Mouse (Mus musculus) embryonic facial prominence, embryonic 10.5 days (tissue): ENCODE data around the gene Cog8. TPM values are rescaled to one million over a fixed set of nuclear protein-coding genes. Genes with fewer than 3 reads are reported as not detected.

Experiments used
- DNase-seq: peaks from one replicate; pipeline ENCODE4 v3.0.0-alpha.2; 2017; ENCODE audit warnings: low spot score
- H3K27ac ChIP-seq: fragments of 300-500 bp; sonication (generic); replicated peaks from 2 replicates; pipeline ENCODE4 v1.5.1; 2016; ENCODE audit warnings: mild to moderate bottlenecking
- H3K27me3 ChIP-seq: fragments of 300-500 bp; sonication (generic); replicated peaks from 2 replicates; pipeline ENCODE4 v1.6.1; 2016; ENCODE audit warnings: low read depth, mild to moderate bottlenecking; ENCODE audit not compliant: poor library complexity, severe bottlenecking
- H3K36me3 ChIP-seq: fragments of 300-500 bp; sonication (generic); replicated peaks from 2 replicates; pipeline ENCODE4 v1.6.1; 2016; ENCODE audit warnings: mild to moderate bottlenecking, moderate library complexity
- H3K4me1 ChIP-seq: fragments of 300-500 bp; sonication (generic); 2 replicates; pipeline ENCODE4 v1.6.1; 2016
- H3K4me3 ChIP-seq: fragments of 300-500 bp; sonication (generic); 2 replicates; pipeline ENCODE4 v1.5.1; 2016; ENCODE audit warnings: mild to moderate bottlenecking, moderate library complexity
- H3K9me3 ChIP-seq: fragments of 300-500 bp; sonication (generic); 2 replicates; pipeline ENCODE4 v1.6.1; 2016; ENCODE audit warnings: mild to moderate bottlenecking
- WGBS: fragments of 180-500 bp; shearing (Covaris S2); methylation state at CpG from one replicate; pipeline ENCODE4 v1.1.7; 2016; 5-methylcytosine and 5-hydroxymethylcytosine counted together
- polyA plus RNA-seq: library from polyadenylated mRNA; unstranded; fragments of >200 nt; fragmentation: Nextera tagmentation; extraction: Ambion mirVana; gene quantifications from 2 replicates; pipeline ENCODE4 v1.2.1, GENCODE M21; 2016

The Cog8 gene
- polyA plus RNA-seq, 1 experiment from 2014 or later = 40.5 TPM

DNA sequence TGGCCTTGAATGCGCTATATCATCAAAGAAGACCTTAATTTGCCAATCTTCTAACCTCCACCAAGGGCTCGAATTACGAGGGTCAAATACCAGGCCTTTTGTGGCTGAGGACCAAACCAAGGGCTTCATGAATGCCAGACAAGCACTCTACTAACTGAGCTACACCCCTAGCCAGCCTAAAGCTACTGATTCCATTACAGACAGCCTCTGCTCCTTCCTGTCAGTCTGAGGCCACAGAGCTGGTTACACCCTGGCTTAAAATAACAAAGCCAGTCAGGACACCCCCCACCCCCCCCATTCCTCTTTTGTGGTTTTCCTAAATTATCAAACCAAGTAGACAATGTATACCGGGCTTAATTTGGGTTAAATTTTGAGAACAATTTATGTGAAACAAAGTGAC is 17.2 kb upstream of the Cog8 start:
- Histone ChIP-seq H3K27me3 (no peaks in the 10 kb centered on the region), H3K4me1 (peaks cover 14% of the 10 kb centered on the region), H3K27ac (no peak overlapping the region), H3K9me3 (no peaks in the 10 kb centered on the region), H3K4me3 (no peak overlapping the region), H3K36me3 (peaks cover 98% of the 10 kb centered on the region)
- no peak for DNase-seq
- WGBS = 74% methylated on average over 4 of the region's 4 CpGs

DNA sequence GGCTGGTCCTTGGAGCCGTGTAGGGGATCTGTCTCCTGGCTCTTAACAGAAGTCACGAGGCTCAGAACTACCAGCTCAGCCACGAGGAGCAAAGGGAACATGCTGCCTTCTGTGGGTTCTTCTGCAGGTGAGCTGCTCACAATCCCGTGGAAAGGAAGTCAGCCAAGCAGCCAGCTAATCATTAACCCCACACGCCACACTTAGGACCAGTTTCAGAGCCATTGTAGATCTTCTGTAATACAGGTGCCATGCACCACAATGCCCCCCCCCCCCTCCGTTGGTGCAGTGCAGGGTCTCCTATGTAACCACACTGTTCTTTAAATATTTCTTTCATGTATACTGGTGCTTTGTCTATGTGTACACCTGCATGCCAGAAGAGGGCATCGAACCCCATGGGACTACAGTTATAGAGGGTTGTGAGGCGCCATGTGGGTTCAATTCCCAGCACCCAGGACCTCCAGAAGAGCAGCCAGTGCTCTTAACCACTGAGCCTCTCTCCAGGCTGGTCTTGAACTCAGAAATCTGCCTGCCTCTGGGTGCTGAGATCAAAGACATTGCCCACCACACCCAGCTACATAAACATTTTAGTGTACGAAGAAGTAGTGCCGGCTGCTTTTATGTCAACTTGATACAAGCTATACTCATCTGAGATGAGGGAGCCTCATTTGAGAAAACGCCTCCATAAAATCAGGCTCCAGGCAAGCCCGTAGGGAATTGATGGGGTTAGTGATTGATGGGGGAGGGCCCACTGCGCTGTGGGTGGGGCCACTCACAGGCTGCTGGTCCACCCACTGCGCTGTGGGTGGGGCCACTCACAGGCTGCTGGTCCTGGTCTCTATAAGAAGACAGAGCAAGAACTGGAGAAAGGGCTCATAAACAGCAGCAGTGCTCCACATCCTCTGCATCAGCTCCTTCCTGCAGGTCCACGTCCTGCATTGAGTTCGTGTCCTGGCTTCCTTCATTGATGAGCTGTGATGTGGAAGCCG is 9.3 kb upstream of the Cog8 start, which contains the start of gene Tmed6:
Tmed6 (minus strand) TSS at position 134 of the 986 bp plus-strand sequence.
- 0 out of 2 replicates have a peak, but pooled peaks cover 8% of the 10 kb centered on the region for H3K4me1 ChIP-seq
- DNase-seq = no peak
- peaks cover 32% of the 10 kb centered on the region for H3K36me3 ChIP-seq
- H3K27me3 ChIP-seq = no peaks in the 10 kb centered on the region
- 67% methylated on average over 17 of the region's 17 CpGs for WGBS
- H3K9me3 ChIP-seq = no peaks in the 10 kb centered on the region
- H3K4me3 ChIP-seq = no peak within 1 kb of the TSS
- no peak within 1 kb of the TSS for H3K27ac ChIP-seq

DNA sequence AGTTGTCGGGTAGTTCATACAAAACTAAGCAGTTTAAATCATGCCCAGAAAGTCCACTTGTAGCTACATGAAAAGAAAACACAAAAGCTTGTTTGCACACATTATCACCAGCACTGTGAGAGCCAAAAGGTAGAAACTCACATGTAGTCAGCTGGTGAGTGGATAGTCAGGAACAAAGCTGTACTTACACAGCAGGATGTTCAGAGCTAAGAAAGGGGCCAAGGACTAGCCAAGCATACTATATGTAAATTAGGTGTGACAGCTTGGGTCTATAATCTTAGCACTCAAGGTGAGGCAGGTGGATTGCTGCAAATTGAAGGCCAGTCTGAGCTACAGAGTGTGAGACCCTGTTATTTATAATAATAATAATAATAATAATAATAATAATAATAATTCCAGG is 6.1 kb upstream of the Cog8 start:
- WGBS = 86% methylated on average over 1 of the region's 1 CpGs
- no peak for DNase-seq
- no peak overlapping the region for H3K27ac ChIP-seq
- peaks cover 33% of the 10 kb centered on the region for H3K36me3 ChIP-seq
- H3K4me1 ChIP-seq = peaks cover 13% of the 10 kb centered on the region
- no peaks in the 10 kb centered on the region for H3K27me3 ChIP-seq
- H3K9me3 ChIP-seq = no peaks in the 10 kb centered on the region
- no peak overlapping the region for H3K4me3 ChIP-seq

DNA sequence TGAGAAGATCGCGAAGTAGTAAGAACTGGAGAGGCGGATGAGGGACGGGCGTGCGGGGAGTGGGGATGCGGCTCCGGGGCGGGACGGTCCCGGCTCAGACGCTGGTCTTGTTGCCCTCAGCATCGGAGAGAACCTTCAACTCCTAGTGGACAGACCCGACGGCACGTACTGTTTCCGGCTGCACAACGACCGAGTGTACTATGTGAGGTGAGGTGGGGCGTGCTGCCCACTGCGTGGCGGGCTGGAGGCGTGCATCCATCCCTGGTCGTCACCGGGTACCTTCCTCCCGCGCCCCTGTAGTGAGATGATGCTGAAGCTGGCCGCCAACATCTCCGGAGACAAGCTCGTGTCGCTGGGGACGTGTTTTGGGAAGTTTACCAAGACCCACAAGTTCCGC is 482 bp upstream of the Cog8 start:
- under 1% methylated on average over 33 of the region's 33 CpGs for WGBS
- no peak for DNase-seq
- peak overlapping the region; percentile 88 for H3K27ac ChIP-seq
- H3K36me3 ChIP-seq = peaks cover 64% of the 10 kb centered on the region
- H3K9me3 ChIP-seq = no peaks in the 10 kb centered on the region
- peaks cover 25% of the 10 kb centered on the region for H3K4me1 ChIP-seq
- peak overlapping the region; percentile 87 for H3K4me3 ChIP-seq
- H3K27me3 ChIP-seq = no peaks in the 10 kb centered on the region

DNA sequence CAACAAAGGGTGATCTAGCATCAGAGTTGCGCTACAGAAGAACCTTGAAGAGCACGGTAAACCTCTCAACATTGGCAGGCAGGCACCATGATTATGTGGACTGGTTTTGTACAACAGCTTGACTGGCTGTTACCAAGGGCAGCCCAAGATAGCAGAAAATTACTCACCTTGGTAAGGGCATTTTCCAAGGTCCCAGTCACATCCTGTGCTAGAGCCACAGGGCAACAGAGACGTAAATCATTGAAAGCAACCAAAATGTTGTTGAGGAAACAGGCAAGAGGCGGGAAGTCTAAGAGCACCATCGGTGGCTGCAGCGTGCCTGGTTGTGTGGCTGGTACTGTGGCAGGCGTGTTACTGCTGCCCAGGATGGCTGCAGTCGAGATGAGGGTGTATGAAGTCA is 4.4 kb downstream of the Cog8 start:
- WGBS = 94% methylated on average over 8 of the region's 8 CpGs
- Histone ChIP-seq H3K4me1 (peaks cover 38% of the 10 kb centered on the region), H3K27me3 (no peaks in the 10 kb centered on the region), H3K36me3 (peaks cover 71% of the 10 kb centered on the region), H3K27ac (no peak overlapping the region), H3K9me3 (no peaks in the 10 kb centered on the region), H3K4me3 (no peak overlapping the region)
- DNase-seq = no peak

DNA sequence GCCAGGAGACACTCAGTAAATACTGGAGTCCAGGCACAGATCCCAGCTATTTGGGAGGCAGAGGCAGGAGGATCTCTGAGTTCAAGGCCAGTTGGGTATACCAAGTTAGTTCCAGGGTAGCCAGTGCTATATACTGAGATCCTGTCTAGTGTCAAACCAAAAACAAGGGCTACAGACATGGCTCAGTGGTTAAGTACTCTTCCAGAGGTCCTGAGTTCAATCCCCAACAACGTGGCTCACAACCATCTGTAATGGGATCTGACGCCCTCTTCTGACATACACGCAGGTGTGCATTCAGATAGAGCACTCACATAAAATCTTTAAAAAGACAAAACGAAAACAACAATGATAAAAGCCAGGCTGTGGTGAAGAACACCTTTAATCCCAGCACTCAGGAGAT is 7.0 kb downstream of the Cog8 start:
- Histone ChIP-seq H3K9me3 (no peaks in the 10 kb centered on the region), H3K4me3 (peak overlapping the region; percentile 95), H3K4me1 (peaks cover 25% of the 10 kb centered on the region), H3K36me3 (peaks cover 90% of the 10 kb centered on the region), H3K27me3 (no peaks in the 10 kb centered on the region), H3K27ac (no peak overlapping the region)
- DNase-seq = no peak
- 96% methylated on average over 4 of the region's 4 CpGs for WGBS

DNA sequence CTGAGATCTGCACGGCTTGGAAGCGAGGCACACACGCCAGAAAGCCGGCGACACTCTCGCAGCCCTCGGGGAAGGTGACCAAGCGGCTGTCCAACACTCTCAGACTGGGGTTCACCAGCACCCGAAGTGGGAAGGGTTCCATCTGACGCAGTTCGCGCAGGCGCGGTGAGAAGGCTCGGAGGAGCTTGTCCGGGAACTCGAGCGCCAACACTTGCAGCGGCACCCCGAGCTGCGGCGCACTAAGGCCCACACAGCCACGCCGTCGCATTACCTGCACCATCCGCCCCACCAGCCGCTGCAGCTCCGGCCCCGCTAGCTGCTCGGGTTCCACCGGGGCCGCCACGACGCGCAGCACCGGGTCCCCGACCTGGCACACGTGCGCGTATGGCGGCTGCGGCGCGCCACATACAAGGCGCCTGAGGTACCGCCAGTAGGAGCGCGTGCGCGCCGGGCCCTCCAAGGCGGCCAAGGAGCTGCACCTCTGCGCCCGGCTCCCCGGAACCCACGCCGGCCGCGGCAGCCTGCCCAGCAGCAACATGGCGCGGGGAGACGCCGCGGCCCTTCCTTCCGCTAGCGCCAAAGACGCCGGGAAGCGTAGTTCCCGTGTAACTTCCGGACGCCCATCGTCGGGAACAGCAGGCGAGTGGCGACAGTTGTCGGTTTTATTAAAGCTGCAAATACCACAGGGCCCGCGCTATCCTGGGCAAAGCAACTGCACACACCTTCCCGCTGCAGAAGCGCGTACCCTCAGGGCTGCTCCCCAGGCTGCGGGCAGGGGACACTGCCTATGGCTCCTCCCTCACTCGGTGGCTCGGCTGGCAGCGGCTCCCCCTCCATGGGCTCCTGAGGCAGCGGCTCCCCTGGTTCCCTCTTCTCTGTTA is 8.2 kb downstream of the Cog8 start, which contains the start of gene Pdf:
Pdf (minus strand) TSS at position 554 of the 881 bp plus-strand sequence.
- Histone ChIP-seq H3K9me3 (no peaks in the 10 kb centered on the region), H3K27me3 (no peaks in the 10 kb centered on the region), H3K4me1 (peaks cover 25% of the 10 kb centered on the region), H3K36me3 (peaks cover 90% of the 10 kb centered on the region), H3K27ac (peak within 1 kb of the TSS; percentile 94), H3K4me3 (peak within 1 kb of the TSS; percentile 95)
- WGBS = under 1% methylated on average over 87 of the region's 87 CpGs
- peak; percentile 82 for DNase-seq

DNA sequence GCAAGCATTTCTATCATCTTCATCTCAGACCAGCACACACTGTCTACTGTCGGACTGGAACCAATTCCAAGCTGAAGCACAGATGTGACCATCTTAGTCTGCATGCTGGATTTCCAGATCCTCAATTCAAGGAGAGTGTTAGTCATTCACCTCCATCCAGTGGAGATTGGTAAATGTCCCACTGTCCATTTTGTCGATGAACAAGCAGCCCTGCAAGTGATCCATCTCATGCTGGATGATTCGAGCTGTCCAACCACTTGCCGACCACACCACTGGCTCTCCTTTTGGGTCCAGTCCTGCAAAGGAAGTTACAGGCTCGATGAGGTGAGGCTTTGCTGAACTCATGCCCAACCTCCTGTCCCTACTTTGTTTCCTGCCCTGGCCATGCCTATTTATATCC is 9.5 kb downstream of the Cog8 start:
- no peak for DNase-seq
- H3K4me1 ChIP-seq = peaks cover 25% of the 10 kb centered on the region
- H3K9me3 ChIP-seq = no peaks in the 10 kb centered on the region
- H3K27me3 ChIP-seq = no peaks in the 10 kb centered on the region
- no peak overlapping the region for H3K27ac ChIP-seq
- H3K4me3 ChIP-seq = peak overlapping the region; percentile 95
- 88% methylated on average over 5 of the region's 5 CpGs for WGBS
- peaks cover 90% of the 10 kb centered on the region for H3K36me3 ChIP-seq

DNA sequence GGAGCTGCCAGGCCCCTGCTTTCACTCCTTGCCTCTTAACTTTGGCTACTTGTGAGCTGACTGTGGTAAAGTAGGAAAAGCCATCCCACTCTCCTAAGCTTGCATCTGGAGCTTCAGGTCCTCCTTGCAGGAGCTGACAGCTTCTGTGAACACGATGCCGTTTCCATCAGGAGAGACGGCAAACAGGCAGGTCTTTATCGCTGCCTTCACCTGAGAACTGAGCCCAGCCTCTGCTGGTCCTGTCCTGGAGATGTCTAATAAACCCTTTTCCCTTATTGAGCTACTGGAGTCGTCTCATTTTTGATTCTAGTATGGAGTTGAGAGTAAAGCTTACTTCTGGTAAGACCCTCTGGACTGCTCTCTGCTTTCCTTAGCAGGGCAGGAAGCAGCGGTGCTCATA is 11.0 kb downstream of the Cog8 start:
- Histone ChIP-seq H3K4me1 (peaks cover 25% of the 10 kb centered on the region), H3K27me3 (no peaks in the 10 kb centered on the region), H3K9me3 (no peaks in the 10 kb centered on the region), H3K4me3 (no peak overlapping the region), H3K27ac (no peak overlapping the region), H3K36me3 (peaks cover 90% of the 10 kb centered on the region)
- DNase-seq = no peak
- WGBS = 93% methylated on average over 6 of the region's 6 CpGs

DNA sequence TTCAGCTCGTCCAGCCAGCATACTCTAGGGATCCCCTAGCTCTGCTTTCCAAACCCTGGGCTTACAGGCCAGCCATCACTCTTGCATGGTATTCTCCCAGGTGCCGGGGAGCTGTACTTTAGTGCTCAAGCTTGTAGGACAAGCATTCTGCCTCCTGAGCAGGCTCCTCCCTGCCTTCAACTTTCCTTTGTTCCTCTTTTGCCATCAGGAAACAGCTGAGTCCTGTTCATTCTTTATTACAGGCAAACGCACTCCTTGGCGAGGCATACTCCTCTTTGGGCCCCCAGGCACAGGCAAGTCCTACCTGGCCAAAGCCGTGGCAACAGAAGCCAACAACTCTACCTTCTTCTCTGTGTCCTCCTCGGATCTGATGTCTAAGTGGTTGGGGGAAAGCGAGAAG is 15.9 kb downstream of the Cog8 start:
- Histone ChIP-seq H3K9me3 (no peaks in the 10 kb centered on the region), H3K27ac (no peak overlapping the region), H3K4me3 (no peak overlapping the region), H3K4me1 (no peaks in the 10 kb centered on the region), H3K27me3 (no peaks in the 10 kb centered on the region), H3K36me3 (peaks cover 84% of the 10 kb centered on the region)
- no peak for DNase-seq
- WGBS = 87% methylated on average over 7 of the region's 7 CpGs

DNA sequence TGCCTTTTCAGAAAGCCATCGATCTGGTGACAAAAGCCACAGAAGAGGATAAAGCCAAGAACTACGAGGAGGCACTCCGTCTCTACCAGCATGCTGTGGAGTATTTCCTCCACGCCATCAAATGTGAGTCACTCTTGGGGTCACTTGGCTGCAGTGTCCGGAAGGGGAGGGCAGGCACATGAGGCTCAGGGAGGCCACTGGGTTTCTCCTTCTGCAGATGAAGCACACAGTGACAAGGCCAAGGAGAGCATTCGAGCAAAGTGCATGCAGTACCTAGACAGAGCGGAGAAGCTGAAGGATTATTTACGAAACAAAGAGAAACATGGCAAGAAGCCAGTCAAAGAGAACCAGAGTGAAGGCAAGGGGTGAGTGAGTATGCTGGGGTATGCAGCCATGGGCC is 19.9 kb downstream of the Cog8 start:
- Histone ChIP-seq H3K27ac (no peak overlapping the region), H3K4me3 (no peak overlapping the region), H3K4me1 (peaks cover 14% of the 10 kb centered on the region), H3K27me3 (no peaks in the 10 kb centered on the region), H3K36me3 (peaks cover 44% of the 10 kb centered on the region), H3K9me3 (no peaks in the 10 kb centered on the region)
- DNase-seq = no peak
- 94% methylated on average over 8 of the region's 8 CpGs for WGBS

DNA sequence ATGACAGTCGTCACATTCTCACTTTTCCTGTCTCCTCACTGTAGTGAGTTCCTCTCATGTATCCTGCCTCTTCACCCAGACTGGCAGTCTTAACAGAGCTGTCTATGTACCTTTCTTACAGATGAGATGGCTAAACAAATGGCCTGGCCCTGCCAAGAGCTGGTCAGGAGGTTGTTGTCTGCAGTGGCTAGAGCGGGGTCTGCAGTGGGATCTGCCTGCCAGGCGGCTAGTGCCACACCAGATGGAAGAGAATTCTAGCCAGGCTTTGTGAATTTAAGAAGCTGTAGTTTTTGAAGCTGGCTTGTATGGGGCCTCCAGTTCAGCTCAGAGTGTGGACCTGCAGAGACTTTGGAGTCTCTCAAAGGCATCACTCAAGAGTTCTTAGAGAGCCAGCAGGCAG is 20.8 kb downstream of the Cog8 start:
- H3K4me3 ChIP-seq = no peak overlapping the region
- 90% methylated on average over 3 of the region's 3 CpGs for WGBS
- H3K27me3 ChIP-seq = no peaks in the 10 kb centered on the region
- H3K4me1 ChIP-seq = peaks cover 19% of the 10 kb centered on the region
- no peak overlapping the region for H3K27ac ChIP-seq
- no peak for DNase-seq
- peaks cover 34% of the 10 kb centered on the region for H3K36me3 ChIP-seq
- H3K9me3 ChIP-seq = no peaks in the 10 kb centered on the region
